Mouse (Mus musculus): Measurements from ENCODE around the gene Timm44. TPM values are rescaled to one million over a fixed set of nuclear protein-coding genes. Genes with fewer than 3 reads are reported as not detected.

The Timm44 gene
- total RNA-seq, 2 experiments from 2014 or later = 73.9 to 78.4 TPM

- peak; percentile 100 for DNase-seq (ENCODE audit: low spot score in 2 of 2)
Measured at GRCm38 (mm10) chr8:4238434-4239192, 37.1 kb downstream of the Timm44 start, which contains the start of the genes Map2k7 and Gm49320. TSS of gene Map2k7 (plus strand) at chr8:4238740. TSS of gene Gm49320 (plus strand) at chr8:4238865.

GRCm38 (mm10) chr8:4237814-4238433 is 37.8 kb downstream of the Timm44 start:
- DNase-seq (ENCODE audit: low spot score in 2 of 2) = peak in 1 of 2 experiments; percentile 24

GRCm38 (mm10) chr8:4230612-4231351 is 44.9 kb downstream of the Timm44 start:
- DNase-seq (ENCODE audit: low spot score in 2 of 2) = no peak

GRCm38 (mm10) chr8:4229784-4230183 is 45.9 kb downstream of the Timm44 start:
- DNase-seq (ENCODE audit: low spot score in 2 of 2) = no peak

GRCm38 (mm10) chr8:4227919-4228318 is 47.8 kb downstream of the Timm44 start:
- no peak for DNase-seq (ENCODE audit: low spot score in 2 of 2)

- no peak for DNase-seq (ENCODE audit: low spot score in 2 of 2)
Measured at GRCm38 (mm10) chr8:4226739-4227347, 48.9 kb downstream of the Timm44 start, which contains the start of gene Lrrc8e. TSS of gene Lrrc8e (plus strand) at chr8:4226827.

- no peak for DNase-seq (ENCODE audit: low spot score in 2 of 2)
Measured at GRCm38 (mm10) chr8:4226323-4226722, 49.4 kb downstream of the Timm44 start.

GRCm38 (mm10) chr8:4222059-4222458 is 53.7 kb downstream of the Timm44 start:
- DNase-seq (ENCODE audit: low spot score in 2 of 2) = no peak

GRCm38 (mm10) chr8:4219617-4220016 is 56.1 kb downstream of the Timm44 start:
- no peak for DNase-seq (ENCODE audit: low spot score in 2 of 2)

GRCm38 (mm10) chr8:4216791-4217621 is 58.7 kb downstream of the Timm44 start, which contains the start of gene Prr36:
TSS of gene Prr36 (minus strand) at chr8:4217459.
- no peak for DNase-seq (ENCODE audit: low spot score in 2 of 2)

- no peak for DNase-seq (ENCODE audit: low spot score in 2 of 2)
Measured at GRCm38 (mm10) chr8:4216296-4216695, 59.4 kb downstream of the Timm44 start.

- DNase-seq (ENCODE audit: low spot score in 2 of 2) = peak in 1 of 2 experiments; percentile 30
Measured at GRCm38 (mm10) chr8:4214006-4214980, 61.4 kb downstream of the Timm44 start.

- no peak for DNase-seq (ENCODE audit: low spot score in 2 of 2)
Measured at GRCm38 (mm10) chr8:4213210-4214005, 62.3 kb downstream of the Timm44 start.

GRCm38 (mm10) chr8:4212809-4213209 is 62.9 kb downstream of the Timm44 start:
- no peak for DNase-seq (ENCODE audit: low spot score in 2 of 2)

- no peak for DNase-seq (ENCODE audit: low spot score in 2 of 2)
Measured at GRCm38 (mm10) chr8:4211097-4211496, 64.6 kb downstream of the Timm44 start.
